Mouse (Mus musculus): ENCODE results near the gene Cdc20. TPM values are rescaled to one million over a fixed set of nuclear protein-coding genes. Genes with fewer than 3 reads are reported as not detected.

The Cdc20 gene
- polyA plus RNA-seq, 1 experiment from 2014 or later, result 165 TPM

DNA sequence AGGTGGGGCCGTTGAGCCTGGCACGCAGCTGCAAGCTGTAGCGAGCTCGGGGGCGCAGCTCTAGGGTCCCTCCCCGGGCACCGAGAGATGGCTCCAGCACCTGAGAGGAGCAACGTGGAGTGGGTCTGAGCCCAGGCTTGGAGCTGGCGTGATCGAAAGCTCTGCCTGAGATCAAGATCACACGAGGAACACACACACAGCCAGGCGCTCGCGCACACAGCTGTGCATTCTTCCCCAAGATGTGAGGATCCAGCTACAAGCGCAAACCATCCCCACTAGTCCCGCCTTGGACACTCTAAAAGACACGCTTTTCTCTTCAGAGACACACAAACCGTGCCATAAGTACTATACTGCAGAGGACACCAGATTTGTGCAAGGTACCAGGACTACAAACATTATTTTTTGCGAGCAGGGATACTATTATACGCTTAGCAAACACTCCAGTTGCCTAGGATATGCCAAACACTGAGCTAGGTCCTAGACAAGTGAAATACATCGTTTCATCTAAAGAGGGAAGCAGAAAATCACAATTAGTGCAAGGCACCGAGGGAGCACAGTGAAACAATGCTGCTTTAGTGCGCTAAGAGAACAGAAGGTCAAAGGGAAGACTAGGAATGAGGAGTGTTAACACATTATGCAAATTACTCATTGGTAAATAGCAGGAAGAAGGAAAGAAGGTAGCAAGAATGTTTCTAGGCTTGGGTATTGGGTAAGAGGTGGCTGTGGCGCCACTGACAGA lies 9.4 kb upstream of the Cdc20 start:
- WGBS, result 45% methylated on average over 24 of the region's 24 CpGs
- ATAC-seq (ENCODE audit: insufficient number of reproducible peaks, insufficient read depth, low FRiP score, low read depth), result no peak

GRCm38 (mm10) chr4:118445781-118446414 lies 8.7 kb upstream of the Cdc20 start:
- ATAC-seq (ENCODE audit: insufficient number of reproducible peaks, insufficient read depth, low FRiP score, low read depth), result peak; percentile 78; the same call in 1 of the 2 replicates
- Histone ChIP-seq H3K4me1 (ENCODE audit: control insufficient read depth in 2 of 2, insufficient read depth in 2 of 2, low read length in 2 of 2) (peaks cover 0 to 8% of the 10 kb centered on the region in 2 experiments; a peak in 1 of 4 replicates), H3K9ac (ENCODE audit: low read length) (peak overlapping the region; percentile 54; the same call in 1 of the 2 replicates), H3K27me3 (ENCODE audit: control insufficient read depth, insufficient read depth, low read length) (no peaks in the 10 kb centered on the region), H3K36me3 (ENCODE audit: control insufficient read depth, insufficient read depth, low read length) (no peaks in the 10 kb centered on the region), H3K9me3 (ENCODE audit: control insufficient read depth, low read length) (no peaks in the 10 kb centered on the region), H3K27ac (replicated peaks in 1 of 2; ENCODE audit: control insufficient read depth in 1 of 2, insufficient read depth in 1 of 2, low read depth in 2 of 2, low read length in 2 of 2) (no peak overlapping the region), H3K4me2 (ENCODE audit: low read length) (peak overlapping the region; percentile 75), H3K4me3 (ENCODE audit: control insufficient read depth in 1 of 2, insufficient read depth in 1 of 2, low read depth in 1 of 2, low read length in 2 of 2) (peak overlapping the region; percentile 33 to 38)
- 18% methylated on average over 18 of the region's 18 CpGs for WGBS

More for the DNA sequence above, 9.4 kb upstream of the Cdc20 start:
- peak overlapping the region; percentile 54; the same call in 1 of the 2 replicates for H3K9ac ChIP-seq (ENCODE audit: low read length)
- H3K4me1 ChIP-seq (ENCODE audit: control insufficient read depth in 2 of 2, insufficient read depth in 2 of 2, low read length in 2 of 2), result peaks cover 0 to 8% of the 10 kb centered on the region in 2 experiments; a peak in 1 of 4 replicates
- H3K27me3 ChIP-seq (ENCODE audit: control insufficient read depth, insufficient read depth, low read length), result no peaks in the 10 kb centered on the region
- H3K36me3 ChIP-seq (ENCODE audit: control insufficient read depth, insufficient read depth, low read length), result no peaks in the 10 kb centered on the region
- no peak overlapping the region for H3K27ac ChIP-seq (replicated peaks in 1 of 2; ENCODE audit: control insufficient read depth in 1 of 2, insufficient read depth in 1 of 2, low read depth in 2 of 2, low read length in 2 of 2)
- H3K9me3 ChIP-seq (ENCODE audit: control insufficient read depth, low read length), result no peaks in the 10 kb centered on the region
- peak overlapping the region; percentile 75 for H3K4me2 ChIP-seq (ENCODE audit: low read length)
- H3K4me3 ChIP-seq (ENCODE audit: control insufficient read depth in 1 of 2, insufficient read depth in 1 of 2, low read depth in 1 of 2, low read length in 2 of 2), result peak overlapping the region; percentile 33 to 38

DNA sequence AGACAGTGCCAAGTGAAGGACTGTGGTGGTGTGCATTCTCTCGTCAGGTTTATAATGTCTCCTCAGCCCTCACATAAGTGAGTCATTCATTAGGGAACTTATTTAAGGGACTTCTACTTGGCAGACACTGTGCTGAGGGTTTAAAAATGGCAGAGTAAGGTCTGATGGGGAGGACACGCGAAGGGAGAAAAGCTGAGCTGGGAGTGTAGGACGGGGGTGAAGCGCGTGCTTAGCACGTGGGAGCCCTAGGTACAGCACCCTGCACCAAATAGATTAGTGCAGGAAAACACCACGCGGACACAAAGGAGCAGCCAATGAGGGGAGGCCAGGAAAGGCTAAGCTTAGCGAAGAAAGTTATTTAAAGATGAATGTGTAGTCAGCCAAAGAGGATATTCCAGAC lies 7.9 kb upstream of the Cdc20 start:
- H3K4me2 ChIP-seq (ENCODE audit: low read length), result no peak overlapping the region
- WGBS, result 73% methylated on average over 10 of the region's 10 CpGs
- H3K9ac ChIP-seq (ENCODE audit: low read length), result no peak overlapping the region
- H3K4me1 ChIP-seq (ENCODE audit: control insufficient read depth in 2 of 2, insufficient read depth in 2 of 2, low read length in 2 of 2), result peaks cover 0 to 8% of the 10 kb centered on the region in 2 experiments; a peak in 1 of 4 replicates
- no peak for ATAC-seq (ENCODE audit: insufficient number of reproducible peaks, insufficient read depth, low FRiP score, low read depth)
- no peak overlapping the region for H3K27ac ChIP-seq (replicated peaks in 1 of 2; ENCODE audit: control insufficient read depth in 1 of 2, insufficient read depth in 1 of 2, low read depth in 2 of 2, low read length in 2 of 2)
- H3K27me3 ChIP-seq (ENCODE audit: control insufficient read depth, insufficient read depth, low read length), result no peaks in the 10 kb centered on the region
- no peaks in the 10 kb centered on the region for H3K36me3 ChIP-seq (ENCODE audit: control insufficient read depth, insufficient read depth, low read length)
- H3K4me3 ChIP-seq (ENCODE audit: control insufficient read depth in 1 of 2, insufficient read depth in 1 of 2, low read depth in 1 of 2, low read length in 2 of 2), result no peak overlapping the region
- no peaks in the 10 kb centered on the region for H3K9me3 ChIP-seq (ENCODE audit: control insufficient read depth, low read length)

- peak overlapping the region; percentile 68 to 74 for H3K4me3 ChIP-seq (ENCODE audit: control insufficient read depth in 1 of 2, insufficient read depth in 1 of 2, low read depth in 1 of 2, low read length in 2 of 2)
- peaks cover 27 to 36% of the 10 kb centered on the region in 2 experiments for H3K4me1 ChIP-seq (ENCODE audit: control insufficient read depth in 2 of 2, insufficient read depth in 2 of 2, low read length in 2 of 2)
- no peaks in the 10 kb centered on the region for H3K27me3 ChIP-seq (ENCODE audit: control insufficient read depth, insufficient read depth, low read length)
- ATAC-seq (ENCODE audit: insufficient number of reproducible peaks, insufficient read depth, low FRiP score, low read depth), result peak; percentile 53
- peaks cover 30% of the 10 kb centered on the region for H3K36me3 ChIP-seq (ENCODE audit: control insufficient read depth, insufficient read depth, low read length)
- peak overlapping the region; percentile 92 to 96 for H3K27ac ChIP-seq (replicated peaks in 1 of 2; ENCODE audit: control insufficient read depth in 1 of 2, insufficient read depth in 1 of 2, low read depth in 2 of 2, low read length in 2 of 2)
- WGBS, result 4% methylated on average over 12 of the region's 12 CpGs
- H3K9ac ChIP-seq (ENCODE audit: low read length), result peak overlapping the region; percentile 79
- no peaks in the 10 kb centered on the region for H3K9me3 ChIP-seq (ENCODE audit: control insufficient read depth, low read length)
- peak overlapping the region; percentile 97 for H3K4me2 ChIP-seq (ENCODE audit: low read length)
Observed at GRCm38 (mm10) chr4:118437829-118438253, 689 bp upstream of the Cdc20 start.

- whole genome bisulfite sequencing, result 84% methylated on average over 8 of the region's 8 CpGs
- peaks cover 58% of the 10 kb centered on the region for H3K36me3 ChIP-seq (ENCODE audit: control insufficient read depth, insufficient read depth, low read length)
Observed at GRCm38 (mm10) chr4:118432332-118432731, 4.8 kb downstream of the Cdc20 start.

DNA sequence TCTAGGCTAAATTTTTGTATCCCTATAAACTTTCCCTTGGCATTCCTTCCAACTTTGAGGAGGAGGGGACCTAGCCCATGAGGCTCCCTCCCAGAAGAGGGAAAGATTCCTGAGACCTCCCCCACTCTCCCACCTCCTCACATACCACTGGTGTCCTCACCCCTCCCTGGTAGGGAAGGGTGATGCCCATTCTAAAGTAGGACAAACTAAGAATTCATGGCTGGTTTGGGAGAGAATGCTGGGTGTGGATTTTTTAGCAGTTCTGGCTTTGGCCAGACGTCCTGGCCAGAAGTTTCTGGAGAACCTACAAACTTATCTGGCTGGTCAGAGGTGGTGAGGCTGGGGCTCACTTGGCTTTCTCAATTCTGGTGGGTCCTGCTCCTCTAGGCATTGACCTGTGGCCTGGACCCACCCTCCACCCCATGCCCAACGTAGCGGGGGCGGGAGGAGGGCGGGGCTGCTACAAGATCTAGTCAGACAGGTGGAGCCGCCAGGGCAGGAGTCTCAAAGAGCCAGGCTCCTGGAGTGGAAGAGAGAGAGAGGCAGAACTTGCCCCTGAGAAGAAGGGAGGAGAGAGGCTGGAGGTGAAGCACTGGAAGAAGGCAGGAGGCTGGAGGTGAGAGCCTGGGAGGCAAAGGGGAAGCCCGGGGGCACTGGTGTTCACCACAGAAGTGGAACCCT lies 7.8 kb downstream of the Cdc20 start:
- peak overlapping the region; percentile 79 for H3K9ac ChIP-seq (ENCODE audit: low read length)
- WGBS, result 45% methylated on average over 7 of the region's 7 CpGs
- peak overlapping the region in 1 of 2 experiments; percentile 72; a peak in 1 of 4 replicates for H3K27ac ChIP-seq (replicated peaks in 1 of 2; ENCODE audit: control insufficient read depth in 1 of 2, insufficient read depth in 1 of 2, low read depth in 2 of 2, low read length in 2 of 2)
- H3K4me1 ChIP-seq (ENCODE audit: control insufficient read depth in 2 of 2, insufficient read depth in 2 of 2, low read length in 2 of 2), result peaks cover 12 to 26% of the 10 kb centered on the region in 2 experiments
- H3K4me2 ChIP-seq (ENCODE audit: low read length), result peak overlapping the region; percentile 86
- no peaks in the 10 kb centered on the region for H3K9me3 ChIP-seq (ENCODE audit: control insufficient read depth, low read length)
- H3K4me3 ChIP-seq (ENCODE audit: control insufficient read depth in 1 of 2, insufficient read depth in 1 of 2, low read depth in 1 of 2, low read length in 2 of 2), result peak overlapping the region in 1 of 2 experiments; percentile 61; a peak in 2 of 4 replicates
- H3K36me3 ChIP-seq (ENCODE audit: control insufficient read depth, insufficient read depth, low read length), result peaks cover 44% of the 10 kb centered on the region
- no peaks in the 10 kb centered on the region for H3K27me3 ChIP-seq (ENCODE audit: control insufficient read depth, insufficient read depth, low read length)
- no peak for ATAC-seq (ENCODE audit: insufficient number of reproducible peaks, insufficient read depth, low FRiP score, low read depth)

More at GRCm38 (mm10) chr4:118432332-118432731, 4.8 kb downstream of the Cdc20 start:
- H3K27ac ChIP-seq (replicated peaks in 1 of 2; ENCODE audit: control insufficient read depth in 1 of 2, insufficient read depth in 1 of 2, low read depth in 2 of 2, low read length in 2 of 2), result no peak overlapping the region
- no peaks in the 10 kb centered on the region for H3K27me3 ChIP-seq (ENCODE audit: control insufficient read depth, insufficient read depth, low read length)
- no peak for ATAC-seq (ENCODE audit: insufficient number of reproducible peaks, insufficient read depth, low FRiP score, low read depth)
- no peak overlapping the region for H3K4me2 ChIP-seq (ENCODE audit: low read length)
- no peak overlapping the region for H3K4me3 ChIP-seq (ENCODE audit: control insufficient read depth in 1 of 2, insufficient read depth in 1 of 2, low read depth in 1 of 2, low read length in 2 of 2)
- no peaks in the 10 kb centered on the region for H3K9me3 ChIP-seq (ENCODE audit: control insufficient read depth, low read length)
- no peak overlapping the region for H3K9ac ChIP-seq (ENCODE audit: low read length)
- peaks cover 28 to 45% of the 10 kb centered on the region in 2 experiments for H3K4me1 ChIP-seq (ENCODE audit: control insufficient read depth in 2 of 2, insufficient read depth in 2 of 2, low read length in 2 of 2)

DNA sequence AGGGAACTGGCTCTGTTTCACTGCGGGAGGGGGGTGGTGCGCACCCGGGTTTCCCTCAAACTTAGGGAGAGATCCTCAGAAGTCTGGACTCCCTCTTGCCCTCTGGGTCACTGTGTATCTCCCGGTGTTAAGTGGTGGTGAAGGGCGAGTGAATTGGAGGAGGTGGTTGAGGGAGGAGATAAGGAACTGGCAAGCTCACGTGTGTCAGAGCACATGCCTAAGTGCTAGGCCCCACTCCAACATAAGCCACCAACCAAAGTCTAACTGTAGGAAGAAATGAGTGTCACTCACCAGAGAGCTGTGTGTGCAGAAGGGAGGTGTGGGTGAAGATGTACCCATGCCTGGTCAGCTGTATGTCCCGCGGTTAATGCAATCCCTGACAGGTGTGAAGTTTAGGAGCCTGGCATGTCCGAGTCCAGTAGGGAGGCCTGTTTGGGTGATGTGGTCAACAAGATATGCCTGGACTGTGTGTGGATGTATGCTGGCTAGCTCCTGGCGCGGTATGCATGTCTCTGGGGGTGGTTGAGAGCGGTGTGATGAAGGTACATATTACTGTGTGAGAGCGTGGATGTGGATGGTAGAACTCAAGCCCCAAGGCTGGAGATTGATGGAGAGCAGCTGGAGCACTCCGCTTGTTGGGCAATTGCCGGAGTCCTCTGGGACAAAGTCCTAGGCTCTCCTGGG lies 8.5 kb downstream of the Cdc20 start:
- peak overlapping the region; percentile 86 for H3K4me2 ChIP-seq (ENCODE audit: low read length)
- peaks cover 43% of the 10 kb centered on the region for H3K36me3 ChIP-seq (ENCODE audit: control insufficient read depth, insufficient read depth, low read length)
- peaks cover 12 to 21% of the 10 kb centered on the region in 2 experiments for H3K4me1 ChIP-seq (ENCODE audit: control insufficient read depth in 2 of 2, insufficient read depth in 2 of 2, low read length in 2 of 2)
- H3K4me3 ChIP-seq (ENCODE audit: control insufficient read depth in 1 of 2, insufficient read depth in 1 of 2, low read depth in 1 of 2, low read length in 2 of 2), result peak overlapping the region; percentile 61 to 90
- no peaks in the 10 kb centered on the region for H3K27me3 ChIP-seq (ENCODE audit: control insufficient read depth, insufficient read depth, low read length)
- 31% methylated on average over 15 of the region's 15 CpGs for WGBS
- peak overlapping the region; percentile 79 for H3K9ac ChIP-seq (ENCODE audit: low read length)
- peak overlapping the region; percentile 72 to 85 for H3K27ac ChIP-seq (replicated peaks in 1 of 2; ENCODE audit: control insufficient read depth in 1 of 2, insufficient read depth in 1 of 2, low read depth in 2 of 2, low read length in 2 of 2)
- no peaks in the 10 kb centered on the region for H3K9me3 ChIP-seq (ENCODE audit: control insufficient read depth, low read length)
- peak; percentile 30; the same call in 1 of the 2 replicates for ATAC-seq (ENCODE audit: insufficient number of reproducible peaks, insufficient read depth, low FRiP score, low read depth)
